Mouse (Mus musculus): ENCODE measurements around the gene Arl8a.
"Not testable (repeated sequence)": the region's sequence is repeated elsewhere in the genome, so short reads cannot be mapped to it uniquely, and the experiment has no call there.

Gene Arl8a

DNA sequence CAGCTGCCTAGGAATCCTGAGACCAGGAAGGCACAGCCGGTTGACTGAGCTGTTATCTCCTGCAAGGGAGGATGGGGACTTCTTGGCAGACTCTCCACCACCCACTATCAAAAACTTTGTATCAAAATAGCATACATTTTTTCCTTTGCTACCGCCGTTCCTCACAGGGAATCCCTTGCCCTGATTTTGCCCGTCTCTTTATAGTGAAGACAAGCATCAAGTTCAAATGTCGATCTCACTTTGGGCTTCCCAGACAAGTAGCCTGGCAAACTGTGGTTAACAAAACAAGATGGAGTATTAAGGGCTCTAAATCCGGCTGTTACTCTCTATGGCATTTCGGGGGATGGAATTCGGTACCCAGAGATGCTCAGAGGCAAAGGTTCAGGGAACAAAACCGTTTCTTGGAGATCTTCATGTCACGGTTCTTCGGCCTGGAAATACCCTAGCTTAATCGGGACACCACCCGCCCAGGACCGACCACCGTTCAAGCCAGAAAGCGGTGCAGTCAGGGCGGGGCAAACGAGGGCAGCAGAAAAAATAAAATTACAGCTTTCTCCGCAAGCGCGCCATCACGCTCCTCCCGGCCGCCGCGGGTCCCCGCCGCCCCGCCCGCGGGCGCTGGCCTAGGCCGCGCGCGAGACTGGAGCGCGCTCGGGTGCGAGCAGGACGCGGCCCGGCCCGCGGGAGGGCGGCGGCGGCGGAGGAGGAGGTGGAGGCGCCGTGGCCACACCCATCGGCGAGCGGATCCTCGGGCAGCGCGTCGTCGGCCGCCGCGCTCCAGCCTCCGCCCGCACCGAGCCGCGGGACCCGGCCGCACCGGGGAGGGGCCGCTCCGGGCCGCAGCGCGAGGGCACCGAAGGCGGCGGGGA lies at the start of gene Arl8a:
Gene Arl8a (plus strand): TSS at position 748 of the 869 bp plus-strand sequence.
- in situ Hi-C loops (cut with MboI; ENCODE audit: low pct_unique_long_range_greater_than_20kb in 1 of 2, low sequenced_read_pairs in 2 of 2, unreplicated experiment in 1 of 2), result no loop called here

DNA sequence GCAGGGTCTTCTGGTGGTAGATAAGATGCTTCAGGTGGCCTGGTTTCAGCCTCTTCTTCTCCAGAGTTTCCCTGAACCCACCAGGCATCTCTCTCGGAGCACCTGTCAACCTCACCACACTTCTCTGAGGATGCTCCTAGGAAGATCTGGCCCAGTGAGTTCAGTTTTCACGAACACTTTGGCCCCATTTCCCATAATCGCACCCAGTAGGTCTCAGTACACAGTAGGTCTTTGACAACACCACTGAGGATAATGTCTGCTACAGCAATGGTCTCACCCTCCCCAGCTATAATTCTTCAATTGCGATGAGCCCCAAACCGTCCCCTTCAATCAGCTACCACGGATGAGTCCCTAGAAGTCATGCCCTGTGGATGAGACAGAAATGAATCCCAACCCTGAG lies 49.2 kb upstream of the Arl8a start:
- in situ Hi-C loops (cut with MboI; ENCODE audit: low pct_unique_long_range_greater_than_20kb in 1 of 2, low sequenced_read_pairs in 2 of 2, unreplicated experiment in 1 of 2), result no loop called here

DNA sequence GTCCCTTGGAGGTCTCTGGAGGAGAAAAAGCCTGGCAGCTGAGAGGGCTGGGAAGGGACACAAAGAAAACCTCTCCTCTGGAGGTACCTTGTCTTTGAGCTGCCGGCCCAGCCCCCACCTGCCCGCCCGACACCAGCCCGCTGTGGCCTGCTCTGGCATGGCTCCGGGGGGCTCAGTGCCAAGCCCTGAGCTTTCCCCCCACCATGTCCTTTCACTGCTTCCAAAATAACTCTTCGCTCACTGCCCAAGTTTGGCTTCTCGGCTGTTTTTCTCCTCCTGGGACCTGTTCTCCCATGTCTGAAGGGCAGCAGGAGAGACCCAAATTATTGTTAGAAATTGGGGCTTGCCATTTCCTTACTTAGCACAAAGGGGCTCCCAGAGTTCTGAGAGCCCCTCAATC lies 48.2 kb upstream of the Arl8a start:
- in situ Hi-C loops (cut with MboI; ENCODE audit: low pct_unique_long_range_greater_than_20kb in 1 of 2, low sequenced_read_pairs in 2 of 2, unreplicated experiment in 1 of 2), result no loop called here

DNA sequence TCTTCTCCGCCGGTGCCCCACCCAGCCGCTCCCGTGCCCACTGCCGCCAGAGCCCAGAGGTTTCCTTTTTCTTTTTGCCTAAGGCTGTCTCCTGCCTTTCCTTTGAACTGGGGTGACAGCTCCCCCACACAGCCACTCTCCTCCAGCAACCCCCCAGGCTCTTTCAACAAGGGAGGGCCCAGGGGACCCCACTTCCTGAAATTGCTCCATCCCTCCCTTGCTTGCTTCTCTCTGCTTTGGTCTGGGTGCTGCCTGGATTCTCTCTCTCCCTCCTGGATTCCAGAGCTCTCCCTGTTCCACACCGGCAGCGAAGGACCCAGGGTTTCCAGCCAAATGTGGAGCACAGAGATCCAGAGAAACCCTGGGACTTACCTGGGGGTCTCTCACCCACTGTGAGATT lies 46.2 kb upstream of the Arl8a start:
- in situ Hi-C loops (cut with MboI; ENCODE audit: low pct_unique_long_range_greater_than_20kb in 1 of 2, low sequenced_read_pairs in 2 of 2, unreplicated experiment in 1 of 2), result no loop called here

DNA sequence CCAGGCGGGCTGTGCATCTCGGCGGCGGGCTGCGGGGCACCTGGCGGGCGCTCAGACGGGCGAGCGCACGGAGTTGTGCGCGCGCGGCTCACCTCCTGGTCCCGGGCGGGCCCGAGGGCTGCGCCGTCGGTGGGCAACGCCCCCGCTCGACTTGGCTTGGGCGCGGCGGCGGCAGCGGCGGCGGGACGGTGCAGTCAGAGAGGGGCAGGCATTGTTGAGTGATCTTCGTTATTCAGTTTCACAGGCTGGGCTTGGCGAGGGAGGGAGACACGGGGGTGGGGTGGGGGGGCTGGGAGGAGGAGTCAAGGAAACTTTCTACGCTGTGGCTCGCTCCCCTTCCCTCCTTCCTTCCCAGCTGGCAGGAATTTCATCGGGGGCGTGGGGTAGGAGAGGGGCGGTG lies 41.5 kb upstream of the Arl8a start, which contains the start of gene Lgr6:
Gene Lgr6 (minus strand): TSS at position 153 of the 400 bp plus-strand sequence.
- in situ Hi-C loops (cut with MboI; ENCODE audit: low pct_unique_long_range_greater_than_20kb in 1 of 2, low sequenced_read_pairs in 2 of 2, unreplicated experiment in 1 of 2), result no loop called here

DNA sequence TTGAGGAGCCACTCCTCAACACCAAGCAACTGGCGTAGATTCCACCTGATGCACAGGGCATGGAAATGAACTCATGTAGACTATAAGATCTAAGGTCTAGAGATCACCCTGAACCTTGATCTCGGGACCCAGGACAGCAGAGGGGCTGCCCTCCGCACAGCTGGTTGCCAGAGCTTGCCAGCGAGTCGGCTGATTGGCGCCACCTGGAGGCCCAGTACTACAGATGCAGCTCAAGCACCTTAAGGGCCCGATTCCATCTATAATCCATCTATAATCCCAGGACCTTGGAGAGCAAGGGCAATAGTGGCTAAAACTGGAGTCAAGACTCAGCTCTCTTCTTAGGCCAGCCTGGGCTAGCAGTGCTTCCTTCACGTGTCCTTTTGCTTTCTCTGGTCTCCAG lies 40.7 kb upstream of the Arl8a start:
- in situ Hi-C loops (cut with MboI; ENCODE audit: low pct_unique_long_range_greater_than_20kb in 1 of 2, low sequenced_read_pairs in 2 of 2, unreplicated experiment in 1 of 2), result no loop called here

DNA sequence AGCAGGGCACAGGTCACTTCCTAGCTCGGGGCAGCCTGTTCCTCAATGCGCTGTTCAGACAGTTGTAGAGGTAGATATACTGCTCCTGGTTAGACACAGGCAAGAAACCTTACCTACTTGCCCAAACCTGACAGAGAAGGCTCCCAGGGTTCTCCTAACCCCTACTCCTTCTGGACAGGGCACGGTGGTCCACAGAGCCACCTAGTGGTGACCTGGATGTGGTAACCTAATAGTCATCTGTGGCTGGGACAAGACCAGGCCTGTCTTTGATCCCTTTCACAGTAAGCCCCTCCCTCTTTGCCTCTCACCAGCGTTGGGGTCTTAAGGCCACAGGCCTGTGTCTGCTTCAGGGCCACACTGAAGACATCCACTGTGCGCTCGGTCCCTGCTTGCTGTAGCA lies 38.0 kb upstream of the Arl8a start:
- in situ Hi-C loops (cut with MboI; ENCODE audit: low pct_unique_long_range_greater_than_20kb in 1 of 2, low sequenced_read_pairs in 2 of 2, unreplicated experiment in 1 of 2), result no loop called here

DNA sequence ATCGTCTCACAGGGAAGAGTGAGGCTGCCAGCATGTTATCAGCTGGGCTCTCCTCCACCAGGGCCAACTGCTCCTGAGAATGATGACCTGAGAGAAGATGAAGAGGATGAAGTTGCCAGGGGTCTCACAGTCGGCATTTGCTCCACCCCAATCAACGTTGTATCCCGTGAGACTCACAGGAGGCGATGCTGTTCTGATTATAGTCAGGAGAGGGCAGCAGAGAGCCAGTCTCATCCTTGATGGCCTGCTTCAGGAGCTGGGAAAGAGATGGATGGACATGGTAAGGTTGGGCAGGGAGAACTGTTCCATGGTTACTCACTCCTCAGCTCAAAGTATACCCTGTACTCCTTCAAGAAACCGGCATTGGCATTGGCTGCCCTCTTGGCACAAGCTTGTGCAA lies 36.5 kb upstream of the Arl8a start:
- in situ Hi-C loops (cut with MboI; ENCODE audit: low pct_unique_long_range_greater_than_20kb in 1 of 2, low sequenced_read_pairs in 2 of 2, unreplicated experiment in 1 of 2), result no loop called here

DNA sequence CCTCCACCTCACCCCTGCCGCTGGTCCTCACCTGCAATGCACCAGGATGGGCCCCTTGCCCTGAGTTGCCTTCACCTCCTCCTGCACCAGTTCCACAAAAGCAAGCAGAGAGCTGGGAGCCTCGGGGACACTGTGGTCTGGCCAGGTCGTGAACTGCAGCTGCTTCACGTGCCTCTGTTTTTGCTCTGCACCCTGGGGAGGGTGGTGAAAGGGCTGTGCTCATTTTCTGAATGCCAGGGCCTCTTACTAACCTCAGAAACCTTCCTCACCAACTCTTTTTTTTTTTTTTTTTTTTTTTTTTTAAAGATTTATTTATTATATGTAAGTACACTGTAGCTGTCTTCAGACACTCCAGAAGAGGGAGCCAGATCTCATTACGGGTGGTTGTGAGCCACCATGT lies 35.4 kb upstream of the Arl8a start:
- in situ Hi-C loops (cut with MboI; ENCODE audit: low pct_unique_long_range_greater_than_20kb in 1 of 2, low sequenced_read_pairs in 2 of 2, unreplicated experiment in 1 of 2), result not testable (repeated sequence)

DNA sequence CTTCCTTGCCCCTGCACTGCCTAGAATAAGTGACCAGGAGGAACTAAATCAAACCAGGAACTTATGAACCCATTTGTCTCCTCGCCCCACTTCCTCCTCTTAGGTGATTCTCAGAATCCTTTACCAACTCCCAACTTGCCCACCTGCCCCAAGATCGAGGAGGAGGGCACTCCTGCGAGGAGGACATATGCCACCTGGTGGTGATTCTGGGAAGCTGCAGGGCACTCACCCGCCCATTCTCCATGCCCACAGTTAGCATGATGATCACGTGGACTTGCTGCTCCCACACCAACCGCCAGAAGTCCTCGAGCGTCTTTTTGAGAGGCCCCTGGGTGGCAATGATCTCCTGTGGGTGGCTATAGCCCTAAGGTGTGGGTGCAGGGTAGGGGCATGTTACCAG lies 34.0 kb upstream of the Arl8a start:
- in situ Hi-C loops (cut with MboI; ENCODE audit: low pct_unique_long_range_greater_than_20kb in 1 of 2, low sequenced_read_pairs in 2 of 2, unreplicated experiment in 1 of 2), result no loop called here

DNA sequence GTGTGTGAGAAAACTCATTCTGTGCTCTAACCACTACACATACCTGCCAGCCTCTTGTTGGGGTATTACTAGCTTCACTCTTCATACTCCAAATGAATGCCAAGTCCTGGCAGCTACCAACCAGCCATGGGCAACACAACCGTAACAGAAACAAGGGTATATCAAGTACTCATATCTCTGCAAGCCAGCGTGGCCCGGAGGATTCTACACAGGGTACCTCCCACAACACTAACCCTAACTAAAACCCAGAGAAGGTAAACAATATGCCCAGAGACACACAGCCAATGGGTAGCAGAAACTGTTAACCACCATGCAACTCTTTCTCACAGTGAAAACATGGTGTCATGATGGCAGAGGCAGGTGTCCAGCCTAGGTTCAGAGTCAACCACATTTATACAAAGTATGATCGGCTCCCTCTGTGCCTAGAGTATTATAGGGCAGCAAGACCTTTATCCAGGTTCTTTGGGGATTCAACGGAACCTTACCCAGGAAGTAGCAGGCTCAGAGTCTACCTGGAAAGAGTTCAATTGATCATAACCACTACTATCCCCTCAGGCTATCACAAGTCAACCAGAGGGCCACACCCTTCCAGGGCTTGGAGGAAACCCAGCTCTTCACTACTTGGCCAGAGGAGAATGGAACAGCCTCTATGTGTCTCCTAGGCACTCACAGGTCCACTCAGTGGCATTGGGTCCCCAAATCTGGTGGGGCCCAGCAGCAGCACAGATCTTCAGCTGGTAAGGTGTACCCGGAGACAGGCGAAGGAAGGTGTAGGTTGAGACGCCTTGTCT lies 21.9 kb upstream of the Arl8a start:
- in situ Hi-C loops (cut with MboI; ENCODE audit: low pct_unique_long_range_greater_than_20kb in 1 of 2, low sequenced_read_pairs in 2 of 2, unreplicated experiment in 1 of 2), result no loop called here

DNA sequence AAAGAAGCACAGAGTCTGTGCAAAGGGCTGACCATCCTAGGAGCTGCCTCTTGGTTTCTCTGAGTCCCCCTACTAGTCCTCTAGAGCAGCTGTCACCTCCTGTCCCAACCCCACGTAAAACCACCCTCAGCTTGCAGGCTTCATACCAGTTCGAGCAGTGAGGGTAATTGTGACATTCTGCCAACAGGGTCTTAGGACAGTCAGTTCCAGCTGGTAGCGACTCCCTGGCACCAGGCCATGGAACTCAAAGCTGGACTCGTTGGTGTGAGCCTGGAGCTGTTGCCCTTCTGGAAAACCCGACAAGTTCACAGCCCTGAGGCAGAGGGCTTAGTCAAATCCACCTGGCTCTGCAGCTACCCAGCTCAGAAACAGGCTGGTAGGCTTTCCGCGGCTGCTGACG lies 20.6 kb upstream of the Arl8a start:
- in situ Hi-C loops (cut with MboI; ENCODE audit: low pct_unique_long_range_greater_than_20kb in 1 of 2, low sequenced_read_pairs in 2 of 2, unreplicated experiment in 1 of 2), result no loop called here

DNA sequence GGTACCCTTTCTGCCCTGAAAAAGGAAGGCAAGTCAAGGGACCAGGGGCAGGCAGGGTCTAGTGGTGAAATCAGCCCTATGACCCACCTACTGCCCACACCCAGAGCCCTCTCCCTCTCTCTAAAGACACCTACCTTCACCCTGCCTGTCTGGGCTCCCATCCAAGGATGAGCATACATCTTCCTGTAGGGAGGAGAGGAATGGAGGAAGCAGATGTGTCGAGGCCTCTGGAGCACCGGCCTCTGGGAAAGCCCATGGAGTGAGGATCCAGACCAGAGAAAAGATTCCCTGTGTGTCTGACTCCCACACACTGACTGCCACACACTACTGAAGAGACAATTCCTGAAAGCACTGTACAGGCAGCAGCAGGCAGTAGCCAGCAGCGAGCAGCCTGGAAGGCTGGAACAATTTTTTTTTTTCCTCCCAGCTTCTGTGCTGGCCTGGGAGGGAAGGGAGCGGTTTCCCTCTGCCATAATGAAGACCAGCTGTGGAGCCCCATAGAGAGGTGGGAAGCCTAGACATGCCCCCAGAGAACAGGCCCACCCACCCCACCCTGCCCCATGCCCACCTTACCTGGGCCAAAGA lies 20.1 kb upstream of the Arl8a start:
- in situ Hi-C loops (cut with MboI; ENCODE audit: low pct_unique_long_range_greater_than_20kb in 1 of 2, low sequenced_read_pairs in 2 of 2, unreplicated experiment in 1 of 2), result no loop called here

DNA sequence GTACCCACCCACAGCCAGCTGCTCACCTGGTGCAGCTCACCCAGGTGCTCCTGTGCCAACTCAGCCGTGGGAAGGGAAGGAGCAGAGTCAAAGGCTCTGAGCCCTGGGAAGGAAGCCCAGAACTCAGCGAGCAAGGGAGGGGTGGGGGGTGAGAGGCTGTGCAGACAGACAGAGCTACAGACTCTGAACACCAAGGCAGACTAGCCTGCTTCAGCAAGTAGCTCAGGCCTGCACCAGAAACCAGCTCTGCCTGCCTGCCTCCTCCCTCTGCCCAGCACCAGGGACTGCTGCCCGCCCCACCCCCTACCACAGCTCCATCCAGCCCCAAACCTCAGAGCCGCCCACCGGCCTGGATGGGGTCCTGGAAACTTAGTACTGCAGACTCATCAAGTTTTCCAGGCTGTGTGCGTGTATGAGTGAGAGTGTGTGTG lies 18.6 kb upstream of the Arl8a start:
- in situ Hi-C loops (cut with MboI; ENCODE audit: low pct_unique_long_range_greater_than_20kb in 1 of 2, low sequenced_read_pairs in 2 of 2, unreplicated experiment in 1 of 2), result no loop called here

DNA sequence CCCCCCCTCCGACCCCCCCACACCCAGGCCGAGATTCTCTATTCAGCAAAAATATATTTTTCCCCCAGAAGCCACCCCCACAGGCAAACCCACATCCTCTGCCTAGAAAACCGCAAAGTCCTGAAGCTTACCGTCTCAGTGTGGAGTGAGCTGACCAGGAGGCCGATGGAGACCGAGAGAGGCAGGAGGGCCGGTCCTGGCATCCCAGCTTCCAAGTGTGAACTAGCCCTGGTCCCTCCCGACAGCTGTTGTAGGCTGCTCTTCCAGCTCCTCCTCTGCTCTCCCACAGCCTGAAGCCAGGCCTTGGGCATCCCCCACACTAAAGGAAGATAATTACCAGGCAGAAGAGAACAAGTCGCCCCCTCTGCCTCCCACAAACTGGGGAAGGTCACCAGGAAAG lies 17.6 kb upstream of the Arl8a start:
- in situ Hi-C loops (cut with MboI; ENCODE audit: low pct_unique_long_range_greater_than_20kb in 1 of 2, low sequenced_read_pairs in 2 of 2, unreplicated experiment in 1 of 2), result no loop called here

DNA sequence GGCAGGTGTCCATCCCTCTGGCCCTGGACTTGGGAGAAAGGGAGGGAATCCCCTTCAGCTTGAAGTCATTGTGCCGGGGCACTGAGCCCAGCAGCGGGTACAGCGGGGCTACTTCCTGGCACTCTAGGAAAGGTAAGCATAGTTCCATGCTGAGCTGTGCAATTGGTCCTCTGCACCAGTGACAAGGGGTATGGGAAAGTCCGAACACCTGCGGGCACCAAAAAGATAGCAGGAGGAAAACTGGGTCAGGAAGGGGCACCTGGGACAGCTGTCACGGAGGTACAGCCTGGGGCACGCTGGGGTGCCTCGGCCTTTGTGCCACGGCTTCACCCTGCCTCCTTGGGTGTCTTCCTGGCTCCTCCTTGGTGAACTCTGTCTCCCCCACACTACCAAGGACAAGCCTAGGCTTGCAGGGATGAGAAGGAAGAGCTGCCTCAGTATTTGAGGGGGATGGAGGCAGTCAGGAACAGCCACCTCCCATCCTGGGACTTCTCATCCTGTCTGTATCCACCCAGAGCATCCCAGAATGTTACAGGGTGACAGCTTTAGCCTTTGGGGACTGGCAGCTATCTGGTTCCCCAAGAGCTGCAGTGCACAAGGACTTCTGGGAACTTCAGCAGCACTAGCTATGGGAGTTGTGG lies 17.0 kb upstream of the Arl8a start:
- in situ Hi-C loops (cut with MboI; ENCODE audit: low pct_unique_long_range_greater_than_20kb in 1 of 2, low sequenced_read_pairs in 2 of 2, unreplicated experiment in 1 of 2), result no loop called here

DNA sequence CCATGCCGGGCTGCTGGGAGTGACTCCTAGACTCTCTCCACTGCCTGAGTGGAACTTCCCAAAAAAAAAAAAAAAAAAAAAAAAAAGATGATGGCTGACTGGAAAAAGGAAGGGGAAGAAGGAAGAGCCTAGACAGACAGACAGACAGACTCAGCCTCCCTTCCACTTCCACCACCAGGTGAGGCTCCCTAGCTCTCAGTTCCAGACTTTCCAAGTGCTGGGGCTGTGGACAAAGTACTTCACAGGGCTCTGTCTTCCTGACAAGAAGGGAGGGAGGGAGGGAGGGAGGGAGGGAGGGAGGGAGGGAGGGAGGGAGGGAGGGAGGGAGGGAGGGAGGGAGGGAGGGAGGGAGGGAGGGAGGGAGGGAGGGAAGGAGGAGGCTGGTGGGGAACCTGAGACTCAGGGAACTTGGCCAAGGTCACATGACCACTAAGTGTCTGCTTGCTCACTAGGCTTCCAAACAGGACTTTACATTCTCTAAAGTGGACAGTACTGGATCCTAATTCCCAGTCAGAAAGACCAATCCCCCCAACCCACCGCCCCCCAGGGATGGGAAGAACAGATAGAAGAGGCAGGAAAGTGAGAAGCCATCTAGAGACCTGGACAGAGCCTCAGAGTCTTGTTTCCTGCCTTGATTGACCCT lies 16.1 kb upstream of the Arl8a start:
- in situ Hi-C loops (cut with MboI; ENCODE audit: low pct_unique_long_range_greater_than_20kb in 1 of 2, low sequenced_read_pairs in 2 of 2, unreplicated experiment in 1 of 2), result no loop called here

DNA sequence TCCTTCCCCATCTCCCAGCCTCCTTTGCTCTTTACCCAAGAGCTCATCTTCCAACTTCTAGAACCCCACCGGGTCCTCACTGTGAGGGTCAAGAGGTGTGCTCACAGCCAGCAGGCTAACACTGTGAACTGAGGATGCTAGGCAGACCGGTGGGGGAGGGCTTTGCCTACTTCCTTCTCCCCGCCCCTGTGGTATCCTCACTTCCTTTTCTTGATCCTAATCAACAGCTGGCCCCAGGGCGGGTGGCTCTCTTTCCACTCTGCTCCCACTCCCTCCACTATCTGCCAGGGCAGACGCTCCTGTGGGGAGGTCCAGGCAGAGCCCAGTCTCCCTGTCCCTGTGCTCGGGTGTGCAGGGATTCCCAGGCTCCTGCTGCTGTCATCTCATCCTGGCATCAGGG lies 15.6 kb upstream of the Arl8a start:
- in situ Hi-C loops (cut with MboI; ENCODE audit: low pct_unique_long_range_greater_than_20kb in 1 of 2, low sequenced_read_pairs in 2 of 2, unreplicated experiment in 1 of 2), result no loop called here

Measured in mouse embryonic stem cell (cell line).